Mouse (Mus musculus) stomach, embryonic 15.5 days (tissue): ENCODE results near the gene Bin2. TPM values are rescaled to one million over a fixed set of nuclear protein-coding genes. Genes with fewer than 3 reads are reported as not detected.

Experiments used
- ATAC-seq: fragments of 200-750 bp; cut with Nextera tagmentation; 2 replicates; pipeline ENCODE4 v1.8.0; 2017; ENCODE audit warnings: low read depth, moderate number of reproducible peaks, moderate TSS enrichment; ENCODE audit not compliant: insufficient read depth, low FRiP score
- H3K27ac ChIP-seq: fragments of 300-500 bp; sonication (generic); 2 replicates; pipeline ENCODE4 v1.5.1; 2015; ENCODE audit warnings: mild to moderate bottlenecking, inconsistent platforms
- H3K27me3 ChIP-seq: fragments of 300-500 bp; sonication (generic); replicated peaks from 2 replicates; pipeline ENCODE4 v1.6.1; 2015; ENCODE audit warnings: inconsistent platforms
- H3K36me3 ChIP-seq: fragments of 300-500 bp; sonication (generic); 2 replicates; pipeline ENCODE4 v1.6.1; 2015; ENCODE audit warnings: inconsistent platforms
- H3K4me1 ChIP-seq: fragments of 300-500 bp; sonication (generic); 2 replicates; pipeline ENCODE4 v1.6.1; 2015; ENCODE audit warnings: inconsistent platforms
- H3K4me2 ChIP-seq: fragments of 300-500 bp; sonication (generic); 2 replicates; pipeline ENCODE4 v1.6.1; 2015; ENCODE audit warnings: mild to moderate bottlenecking, inconsistent platforms
- H3K4me3 ChIP-seq: fragments of 300-500 bp; sonication (generic); replicated peaks from 2 replicates; pipeline ENCODE4 v1.5.1; 2015; ENCODE audit warnings: inconsistent platforms
- H3K9ac ChIP-seq: fragments of 300-500 bp; sonication (generic); 2 replicates; pipeline ENCODE4 v1.6.1; 2015; ENCODE audit warnings: inconsistent platforms
- H3K9me3 ChIP-seq: fragments of 300-500 bp; sonication (generic); 2 replicates; pipeline ENCODE4 v1.6.1; 2016; ENCODE audit warnings: inconsistent platforms
- WGBS: fragments of 180-500 bp; shearing (Covaris S2); methylation state at CpG from one replicate; pipeline ENCODE4 v1.1.7; 2015; 5-methylcytosine and 5-hydroxymethylcytosine counted together
- polyA plus RNA-seq: library from polyadenylated mRNA; unstranded; fragments of >200 nt; fragmentation: Nextera tagmentation; extraction: Ambion mirVana; gene quantifications from 2 replicates; pipeline ENCODE4 v1.2.1, GENCODE M21; 2015

Gene Bin2
- polyA plus RNA-seq, 1 experiment from 2014 or later = 7.1 TPM

GRCm38 (mm10) chr15:100700424-100700823 is 31.1 kb upstream of the Bin2 start:
- Histone ChIP-seq H3K27me3 (peaks cover 10% of the 10 kb centered on the region; the same call in 1 of the 2 replicates), H3K4me1 (0 out of 2 replicates have a peak, but pooled peaks cover 9% of the 10 kb centered on the region), H3K9me3 (no peaks in the 10 kb centered on the region), H3K27ac (no peak overlapping the region), H3K36me3 (no peaks in the 10 kb centered on the region), H3K4me2 (no peak overlapping the region), H3K9ac (no peak overlapping the region), H3K4me3 (no peak overlapping the region)
- 56% methylated on average over 5 of the region's 5 CpGs for WGBS
- no peak for ATAC-seq

GRCm38 (mm10) chr15:100699386-100699785 is 30.0 kb upstream of the Bin2 start:
- no peaks in the 10 kb centered on the region for H3K36me3 ChIP-seq

DNA sequence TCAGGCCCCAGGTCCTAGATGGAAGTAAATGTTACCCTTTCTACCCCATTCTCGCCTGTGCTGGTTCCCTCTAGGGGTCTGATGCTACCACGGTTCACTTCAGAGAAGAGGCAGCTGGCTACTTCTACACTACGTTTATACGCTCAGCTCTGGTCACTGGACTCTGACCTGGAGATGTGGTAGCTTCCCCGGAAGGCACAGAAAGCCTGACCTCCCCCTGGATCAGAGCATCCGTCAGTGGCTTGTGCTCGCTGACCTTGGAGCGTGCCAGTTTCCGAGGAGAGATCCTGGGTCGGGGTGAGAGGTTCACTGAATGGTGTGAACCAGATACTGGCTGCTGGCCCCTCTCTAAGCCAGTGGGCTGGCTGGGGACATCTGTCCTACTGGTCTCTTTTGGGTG is 28.7 kb upstream of the Bin2 start:
- H3K36me3 ChIP-seq = no peaks in the 10 kb centered on the region
- H3K9me3 ChIP-seq = no peaks in the 10 kb centered on the region
- no peaks in the 10 kb centered on the region for H3K27me3 ChIP-seq
- ATAC-seq = no peak
- no peak overlapping the region for H3K9ac ChIP-seq
- no peak overlapping the region for H3K4me3 ChIP-seq
- no peak overlapping the region for H3K27ac ChIP-seq
- 68% methylated on average over 10 of the region's 10 CpGs for WGBS
- H3K4me2 ChIP-seq = no peak overlapping the region
- no peaks in the 10 kb centered on the region for H3K4me1 ChIP-seq

More at GRCm38 (mm10) chr15:100699386-100699785, 30.0 kb upstream of the Bin2 start:
- Histone ChIP-seq H3K4me3 (no peak overlapping the region), H3K4me2 (no peak overlapping the region), H3K27me3 (peaks cover 8% of the 10 kb centered on the region; the same call in 1 of the 2 replicates), H3K27ac (no peak overlapping the region), H3K4me1 (0 out of 2 replicates have a peak, but pooled peaks cover 9% of the 10 kb centered on the region), H3K9me3 (no peaks in the 10 kb centered on the region), H3K9ac (no peak overlapping the region)
- no peak for ATAC-seq
- WGBS = 65% methylated on average over 6 of the region's 6 CpGs

DNA sequence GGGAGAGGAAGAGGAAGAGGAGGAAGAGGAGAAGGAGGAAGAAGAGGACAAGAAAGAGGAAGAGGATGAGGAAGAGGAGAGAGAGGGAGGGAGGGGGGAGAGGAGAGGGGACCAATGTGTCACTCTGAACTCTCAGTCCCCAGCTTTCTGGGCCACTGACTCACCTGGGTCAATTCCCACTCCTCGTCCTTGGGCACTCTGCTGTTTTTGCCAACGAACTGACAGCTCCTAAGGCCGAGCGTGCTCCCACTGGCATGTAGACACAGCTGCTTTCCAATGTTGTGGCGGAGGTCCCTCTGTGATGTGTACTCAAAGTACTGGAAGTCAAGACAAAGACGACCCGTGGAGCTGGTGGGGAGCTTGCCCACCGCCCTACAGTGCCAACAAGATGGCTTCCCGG is 25.1 kb upstream of the Bin2 start:
- Histone ChIP-seq H3K27ac (no peak overlapping the region), H3K4me2 (no peak overlapping the region), H3K27me3 (no peaks in the 10 kb centered on the region), H3K36me3 (no peaks in the 10 kb centered on the region), H3K4me1 (no peaks in the 10 kb centered on the region), H3K4me3 (no peak overlapping the region), H3K9ac (no peak overlapping the region), H3K9me3 (no peaks in the 10 kb centered on the region)
- 82% methylated on average over 9 of the region's 9 CpGs for WGBS
- ATAC-seq = 0 out of 2 replicates have a peak, but pooled peaks have one; percentile 41

- WGBS = 36% methylated on average over 3 of the region's 3 CpGs
- peaks cover 6% of the 10 kb centered on the region for H3K4me1 ChIP-seq
Observed at GRCm38 (mm10) chr15:100691990-100692389, 22.6 kb upstream of the Bin2 start.

DNA sequence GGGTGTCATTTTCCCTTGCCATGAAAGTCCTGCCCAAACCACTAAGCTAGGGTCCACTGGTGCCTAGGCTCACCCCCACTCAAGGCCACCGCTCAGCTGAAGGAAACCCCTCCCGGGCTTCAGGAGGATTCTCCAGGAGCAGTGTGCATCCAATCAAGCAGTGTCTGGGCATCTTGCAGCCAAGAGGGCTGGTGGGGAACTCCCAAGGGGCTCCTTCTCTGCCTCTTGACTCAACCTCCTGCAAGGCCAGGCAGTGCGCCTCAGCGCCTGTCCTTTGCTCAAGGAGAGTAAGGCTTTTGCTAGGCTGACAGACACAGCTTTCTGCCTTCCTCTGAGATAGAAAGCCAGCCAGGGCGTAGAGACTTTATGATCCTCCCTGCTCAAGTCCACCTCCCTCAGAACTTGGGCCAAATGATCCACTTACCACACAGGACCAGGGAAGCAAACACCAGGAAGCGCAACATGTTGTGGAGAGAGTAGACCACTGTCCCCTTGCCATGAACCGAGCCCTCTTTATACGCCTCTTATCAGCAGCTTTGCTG is 18.1 kb upstream of the Bin2 start, which contains the start of gene Cela1:
TSS of gene Cela1 (minus strand) at position 492 of the 542 bp plus-strand sequence.
- Histone ChIP-seq H3K4me2 (peak within 1 kb of the TSS; percentile 13; the same call in 1 of the 2 replicates), H3K27ac (0 out of 2 replicates have a peak within 1 kb of the TSS, but pooled peaks have one; percentile 13), H3K27me3 (no peaks in the 10 kb centered on the region), H3K9me3 (no peaks in the 10 kb centered on the region), H3K9ac (no peak within 1 kb of the TSS), H3K4me1 (peaks cover 8% of the 10 kb centered on the region), H3K36me3 (no peaks in the 10 kb centered on the region), H3K4me3 (peak within 1 kb of the TSS; percentile 15)
- WGBS = 60% methylated on average over 8 of the region's 8 CpGs
- no peak; the same call in 1 of the 2 replicates for ATAC-seq

More at GRCm38 (mm10) chr15:100691990-100692389, 22.6 kb upstream of the Bin2 start:
- Histone ChIP-seq H3K4me3 (no peak overlapping the region), H3K27ac (no peak overlapping the region), H3K36me3 (no peaks in the 10 kb centered on the region), H3K4me2 (no peak overlapping the region), H3K9ac (no peak overlapping the region), H3K9me3 (no peaks in the 10 kb centered on the region), H3K27me3 (no peaks in the 10 kb centered on the region)
- no peak for ATAC-seq

DNA sequence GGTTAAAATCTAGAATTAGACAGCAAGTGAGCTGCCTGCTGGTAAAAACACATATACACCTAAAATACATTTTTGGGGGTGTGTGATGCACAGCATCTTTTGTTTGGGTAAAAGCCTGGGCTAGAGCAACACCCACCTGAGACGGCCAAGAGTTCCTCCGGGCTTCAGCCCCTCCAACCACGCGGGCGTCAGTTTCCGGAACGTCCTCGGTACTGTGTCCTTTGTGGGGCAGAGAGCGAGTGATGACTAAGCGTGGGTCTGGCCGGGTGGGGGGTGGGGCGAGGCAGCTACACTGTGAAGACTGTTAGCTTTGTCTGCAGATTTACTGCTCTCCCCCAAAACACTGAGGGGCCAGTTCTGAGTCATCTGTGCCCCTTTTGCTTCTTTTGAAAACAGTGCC is 17.6 kb upstream of the Bin2 start:
- H3K36me3 ChIP-seq = no peaks in the 10 kb centered on the region
- peak overlapping the region; percentile 13; the same call in 1 of the 2 replicates for H3K4me2 ChIP-seq
- 28% methylated on average over 12 of the region's 12 CpGs for WGBS
- H3K9ac ChIP-seq = no peak overlapping the region
- ATAC-seq = peak; percentile 36; the same call in 1 of the 2 replicates
- no peaks in the 10 kb centered on the region for H3K27me3 ChIP-seq
- H3K4me1 ChIP-seq = peaks cover 8% of the 10 kb centered on the region
- H3K9me3 ChIP-seq = no peaks in the 10 kb centered on the region
- 0 out of 2 replicates have a peak overlapping the region, but pooled peaks have one; percentile 13 for H3K27ac ChIP-seq
- peak overlapping the region; percentile 15 for H3K4me3 ChIP-seq

DNA sequence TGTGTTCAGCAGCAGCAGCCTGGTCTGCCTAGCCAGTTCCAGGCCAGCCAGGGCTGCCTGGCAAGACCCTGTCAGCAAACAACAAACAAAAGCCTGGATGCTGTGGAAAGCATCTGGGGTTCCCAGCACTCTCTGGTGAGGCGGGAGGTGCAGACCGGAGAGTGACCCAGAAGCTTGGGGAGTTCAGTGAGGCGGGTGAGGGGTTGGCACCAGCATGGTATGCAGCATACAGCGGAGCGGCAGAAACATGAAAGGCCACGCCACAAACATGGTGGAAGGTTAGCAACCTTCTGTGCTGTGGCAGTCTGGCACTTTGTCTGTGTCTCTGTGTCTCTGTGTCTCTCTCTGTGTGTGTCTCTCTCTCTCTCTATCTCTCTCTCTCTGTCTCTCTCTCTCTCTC is 17.1 kb upstream of the Bin2 start:
- no peaks in the 10 kb centered on the region for H3K9me3 ChIP-seq
- no peak overlapping the region for H3K9ac ChIP-seq
- H3K27me3 ChIP-seq = no peaks in the 10 kb centered on the region
- WGBS = 69% methylated on average over 6 of the region's 6 CpGs
- no peak overlapping the region for H3K27ac ChIP-seq
- ATAC-seq = no peak
- peaks cover 8% of the 10 kb centered on the region for H3K4me1 ChIP-seq
- peak overlapping the region; percentile 23 for H3K4me3 ChIP-seq
- no peak overlapping the region for H3K4me2 ChIP-seq
- no peaks in the 10 kb centered on the region for H3K36me3 ChIP-seq

- H3K9ac ChIP-seq = no peak overlapping the region
- no peaks in the 10 kb centered on the region for H3K36me3 ChIP-seq
- H3K9me3 ChIP-seq = no peaks in the 10 kb centered on the region
- H3K4me2 ChIP-seq = no peak overlapping the region
- H3K27me3 ChIP-seq = no peaks in the 10 kb centered on the region
- H3K4me1 ChIP-seq = peaks cover 10% of the 10 kb centered on the region
- WGBS = 74% methylated on average over 8 of the region's 8 CpGs
- no peak overlapping the region for H3K4me3 ChIP-seq
- no peak for ATAC-seq
- H3K27ac ChIP-seq = no peak overlapping the region
Observed at GRCm38 (mm10) chr15:100685849-100686248, 16.5 kb upstream of the Bin2 start.

GRCm38 (mm10) chr15:100685255-100685654 is 15.9 kb upstream of the Bin2 start:
- no peak overlapping the region for H3K27ac ChIP-seq
- H3K4me3 ChIP-seq = no peak overlapping the region
- no peaks in the 10 kb centered on the region for H3K36me3 ChIP-seq
- ATAC-seq = no peak
- WGBS = 24% methylated on average over 13 of the region's 13 CpGs
- no peaks in the 10 kb centered on the region for H3K27me3 ChIP-seq
- no peaks in the 10 kb centered on the region for H3K9me3 ChIP-seq
- H3K4me2 ChIP-seq = peak overlapping the region; percentile 19; the same call in 1 of the 2 replicates
- H3K4me1 ChIP-seq = peaks cover 11% of the 10 kb centered on the region
- H3K9ac ChIP-seq = no peak overlapping the region

- no peaks in the 10 kb centered on the region for H3K9me3 ChIP-seq
- no peak overlapping the region for H3K27ac ChIP-seq
- peak; percentile 59 for ATAC-seq
- H3K9ac ChIP-seq = no peak overlapping the region
- H3K4me2 ChIP-seq = no peak overlapping the region
- H3K36me3 ChIP-seq = no peaks in the 10 kb centered on the region
- H3K4me3 ChIP-seq = no peak overlapping the region
- H3K4me1 ChIP-seq = peaks cover 11% of the 10 kb centered on the region
- WGBS = 48% methylated on average over 10 of the region's 10 CpGs
- H3K27me3 ChIP-seq = no peaks in the 10 kb centered on the region
Observed at GRCm38 (mm10) chr15:100684450-100684849, 15.1 kb upstream of the Bin2 start.

DNA sequence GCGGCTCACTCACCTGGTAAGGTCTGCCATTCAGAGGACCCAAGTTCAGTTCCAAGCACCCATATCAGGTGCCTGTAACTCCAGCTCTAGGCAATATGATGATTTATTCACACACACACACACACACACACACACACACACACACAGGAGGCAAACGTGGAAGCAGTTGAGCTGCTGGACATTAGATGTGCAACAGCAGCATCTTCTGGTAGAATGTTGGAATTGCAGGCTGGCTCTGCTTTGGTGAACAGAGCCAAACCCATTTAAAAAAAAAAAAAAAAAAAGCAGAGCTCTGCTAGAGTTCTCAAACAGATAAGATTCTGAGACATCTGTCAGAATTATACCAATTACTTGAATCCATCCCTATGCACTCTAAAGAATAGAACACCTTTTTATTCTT is 13.7 kb upstream of the Bin2 start:
- H3K4me3 ChIP-seq = no peak overlapping the region
- H3K4me1 ChIP-seq = peaks cover 11% of the 10 kb centered on the region
- H3K4me2 ChIP-seq = no peak overlapping the region
- H3K9ac ChIP-seq = no peak overlapping the region
- no peak overlapping the region for H3K27ac ChIP-seq
- WGBS = 50% methylated on average over 2 of the region's 2 CpGs
- no peaks in the 10 kb centered on the region for H3K36me3 ChIP-seq
- no peak for ATAC-seq
- H3K27me3 ChIP-seq = no peaks in the 10 kb centered on the region
- no peaks in the 10 kb centered on the region for H3K9me3 ChIP-seq
